Mouse (Mus musculus): Measurements from ENCODE around the gene Fzd2. TPM values are rescaled to one million over a fixed set of nuclear protein-coding genes. Genes with fewer than 3 reads are reported as not detected.

Gene Fzd2
- polyA plus RNA-seq, 1 experiment from 2014 or later = 48.5 TPM

GRCm38 (mm10) chr11:102656326-102656926 lies 52.2 kb downstream of the Fzd2 start:
- no peak overlapping the region for H3K4me2 ChIP-seq
- no peaks in the 10 kb centered on the region for H3K9me3 ChIP-seq
- no peaks in the 10 kb centered on the region for H3K36me3 ChIP-seq
- no peak overlapping the region for H3K4me3 ChIP-seq
- ATAC-seq (ENCODE audit: insufficient number of reproducible peaks, low FRiP score, low TSS enrichment, low read depth) = no peak
- no peaks in the 10 kb centered on the region for H3K27me3 ChIP-seq
- peaks cover 4% of the 10 kb centered on the region for H3K4me1 ChIP-seq
- no peak overlapping the region for H3K9ac ChIP-seq
- no peak overlapping the region for H3K27ac ChIP-seq
- 5% methylated on average over 4 of the region's 4 CpGs for WGBS

- Histone ChIP-seq H3K4me2 (no peak overlapping the region), H3K9me3 (no peaks in the 10 kb centered on the region), H3K4me3 (no peak overlapping the region), H3K36me3 (no peaks in the 10 kb centered on the region), H3K4me1 (peaks cover 2% of the 10 kb centered on the region; the same call in 1 of the 2 replicates), H3K9ac (no peak overlapping the region), H3K27me3 (no peaks in the 10 kb centered on the region), H3K27ac (no peak overlapping the region)
- WGBS = 36% methylated on average over 6 of the region's 6 CpGs
- ATAC-seq (ENCODE audit: insufficient number of reproducible peaks, low FRiP score, low TSS enrichment, low read depth) = no peak
Measured at GRCm38 (mm10) chr11:102656931-102657330, 52.7 kb downstream of the Fzd2 start.

Other genes with a start within 250 kb of the Fzd2 start
- gene Slc4a1, start 238.2 kb upstream of the Fzd2 start, polyA plus RNA-seq (2015; fragmentation: Nextera tagmentation; extraction: Ambion mirVana) = 5.9 and 10.4 TPM in 2 replicates
- gene Rundc3a, start 211.0 kb upstream of the Fzd2 start, polyA plus RNA-seq (2015; fragmentation: Nextera tagmentation; extraction: Ambion mirVana) = 1.2 and 1.6 TPM in 2 replicates
- 184 and 195 TPM in 2 replicates for gene Slc25a39, start 196.4 kb upstream of the Fzd2 start, polyA plus RNA-seq (2015; fragmentation: Nextera tagmentation; extraction: Ambion mirVana)
- gene Grn, start 174.1 kb upstream of the Fzd2 start, polyA plus RNA-seq (2015; fragmentation: Nextera tagmentation; extraction: Ambion mirVana) = 192 and 215 TPM in 2 replicates
- 4.9 and 5.7 TPM in 2 replicates for gene Fam171a2, start 156.7 kb upstream of the Fzd2 start, polyA plus RNA-seq (2015; fragmentation: Nextera tagmentation; extraction: Ambion mirVana)
- gene Itga2b, start 134.3 kb upstream of the Fzd2 start, polyA plus RNA-seq (2015; fragmentation: Nextera tagmentation; extraction: Ambion mirVana) = 6.6 and 6.9 TPM in 2 replicates
- gene Gpatch8, start 48.0 kb upstream of the Fzd2 start, polyA plus RNA-seq (2015; fragmentation: Nextera tagmentation; extraction: Ambion mirVana) = 46.2 and 56.5 TPM in 2 replicates
- gene Gm11627, start 24.9 kb upstream of the Fzd2 start, polyA plus RNA-seq (2015; fragmentation: Nextera tagmentation; extraction: Ambion mirVana) = 10.7 and 11.3 TPM in 2 replicates
- 0.81 and 0.90 TPM in 2 replicates for gene Meioc, start 59.3 kb downstream of the Fzd2 start, polyA plus RNA-seq (2015; fragmentation: Nextera tagmentation; extraction: Ambion mirVana)
- gene Ccdc43, start 93.4 kb downstream of the Fzd2 start, polyA plus RNA-seq (2015; fragmentation: Nextera tagmentation; extraction: Ambion mirVana) = 40.7 and 46.7 TPM in 2 replicates
- 5.1 and 6.0 TPM in 2 replicates for gene Adam11, start 157.0 kb downstream of the Fzd2 start, polyA plus RNA-seq (2015; fragmentation: Nextera tagmentation; extraction: Ambion mirVana)
- 46.3 and 57.6 TPM in 2 replicates for gene Gjc1, start 215.3 kb downstream of the Fzd2 start, polyA plus RNA-seq (2015; fragmentation: Nextera tagmentation; extraction: Ambion mirVana)
- gene Higd1b, start 231.5 kb downstream of the Fzd2 start, polyA plus RNA-seq (2015; fragmentation: Nextera tagmentation; extraction: Ambion mirVana) = 0.84 and 1.6 TPM in 2 replicates

All from limb, embryonic 15.5 days (tissue).